Comparison of ENCODE assay signal across 1 mouse cellular context in the genomic region with DNA sequence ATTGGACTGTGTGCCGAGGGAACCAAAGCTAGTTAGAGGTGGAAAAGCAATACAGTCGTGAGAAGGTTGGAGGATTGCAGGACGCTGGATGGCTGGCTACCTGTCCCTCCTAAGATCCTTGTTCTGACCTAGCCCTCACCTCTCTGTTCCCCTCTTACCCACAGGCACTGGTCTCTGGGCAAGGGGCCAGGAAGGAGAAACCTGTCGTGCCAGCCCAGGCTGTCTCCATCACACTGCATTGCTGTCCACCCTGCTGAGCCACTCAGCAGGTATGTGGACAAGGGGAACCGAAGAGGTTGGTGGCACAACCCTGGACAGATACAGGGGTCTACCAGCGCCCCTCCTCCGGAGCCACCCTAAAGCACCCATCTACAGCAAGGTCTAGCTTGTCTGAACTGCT.
TF ChIP-seq lines count a peak whose summit lies in the region.

No protein-coding gene starts in this region.

TF ChIP-seq in ES-E14, 5 proteins besides CTCF, POLR2A, EP300 and RAD21:
- TF ChIP-seq ZNF384 (IDR thresholded peaks at IDR 0.05; ENCODE audit: low read depth, low read length) (no peak), CHD2 (IDR thresholded peaks at IDR 0.05; ENCODE audit: low read depth, low read length) (no peak), HCFC1 (IDR thresholded peaks at IDR 0.05; ENCODE audit: borderline replicate concordance, insufficient read depth, low read length) (no peak), ZC3H11A (IDR thresholded peaks at IDR 0.05; ENCODE audit: borderline replicate concordance, low read depth, low read length) (no peak), MAFK (IDR thresholded peaks at IDR 0.05; ENCODE audit: insufficient read depth, low read depth, low read length) (no peak)
